Mouse (Mus musculus): ENCODE results near the gene Gls.

The Gls gene

DNA sequence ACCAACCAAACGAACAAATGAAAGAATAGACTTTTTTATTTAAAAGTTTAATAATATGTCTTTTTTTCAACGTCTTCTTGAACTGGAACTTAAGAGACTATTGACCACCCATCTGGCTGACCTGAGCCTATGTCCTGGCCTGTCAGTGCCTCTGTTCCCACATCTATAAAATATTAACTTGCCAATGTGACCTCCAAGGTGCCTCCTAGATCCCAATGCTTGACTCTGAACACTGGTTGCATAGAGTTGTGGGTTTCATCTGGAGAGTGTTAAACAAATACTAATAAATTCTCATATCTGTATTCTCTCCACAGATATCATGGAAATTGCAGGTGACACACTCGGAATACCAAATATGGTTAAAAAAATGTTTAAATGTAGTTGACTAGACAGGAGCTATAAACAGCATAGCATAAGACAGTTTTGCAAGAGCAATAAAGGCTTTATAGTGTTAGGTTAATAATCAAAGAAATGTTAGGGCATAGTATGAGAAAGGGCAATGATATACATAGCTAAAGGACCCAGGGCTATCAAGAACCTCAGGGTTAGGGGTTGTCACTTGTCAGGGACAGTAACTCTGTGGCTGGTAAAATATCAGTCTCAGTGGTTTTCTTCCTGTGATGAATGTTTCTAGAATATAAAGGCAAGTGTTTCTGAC, 16.0 kb upstream of the Gls start:
- no peak for DNase-seq (ENCODE audit: low read depth, low spot score)

DNA sequence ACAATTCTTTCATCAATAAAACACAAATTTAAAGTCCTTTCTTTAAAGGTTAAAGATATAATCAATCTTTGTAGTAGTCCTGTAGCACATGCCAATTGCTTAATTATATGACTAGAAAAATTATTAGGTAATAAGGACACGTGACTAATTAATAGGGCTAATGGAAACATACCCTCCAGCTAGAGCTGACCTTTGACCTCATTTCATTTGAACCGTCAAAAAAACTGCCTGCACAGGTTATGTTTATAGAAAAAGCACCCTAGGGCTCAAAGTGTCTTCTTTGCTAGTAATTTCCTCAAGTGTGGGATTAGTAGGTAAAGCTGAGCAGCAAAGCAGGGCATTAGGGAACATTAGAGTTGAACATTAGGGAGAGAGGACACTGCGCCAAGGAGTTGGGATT, 9.2 kb upstream of the Gls start:
- DNase-seq (ENCODE audit: low read depth, low spot score), result no peak

DNA sequence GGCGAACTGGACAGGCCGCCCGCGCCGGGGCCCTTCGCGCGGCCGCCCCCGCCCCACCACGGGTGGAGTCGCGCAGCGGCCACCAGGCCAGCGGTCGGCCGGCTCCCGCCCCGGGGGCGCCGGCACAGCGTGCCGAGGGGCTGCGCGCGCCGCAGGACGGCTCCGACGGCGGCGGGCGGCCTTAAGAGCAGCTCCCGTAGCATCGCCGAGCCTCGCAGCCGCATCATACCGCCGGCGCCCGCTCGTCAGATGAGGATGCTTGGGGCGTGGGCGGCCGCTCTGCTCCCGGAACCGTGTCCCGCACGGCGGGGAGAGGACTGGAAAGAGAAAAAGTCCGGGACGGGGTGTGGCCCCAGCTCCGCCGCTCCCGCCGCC, 279 bp downstream of the Gls start:
- DNase-seq (ENCODE audit: low read depth, low spot score), result no peak

DNA sequence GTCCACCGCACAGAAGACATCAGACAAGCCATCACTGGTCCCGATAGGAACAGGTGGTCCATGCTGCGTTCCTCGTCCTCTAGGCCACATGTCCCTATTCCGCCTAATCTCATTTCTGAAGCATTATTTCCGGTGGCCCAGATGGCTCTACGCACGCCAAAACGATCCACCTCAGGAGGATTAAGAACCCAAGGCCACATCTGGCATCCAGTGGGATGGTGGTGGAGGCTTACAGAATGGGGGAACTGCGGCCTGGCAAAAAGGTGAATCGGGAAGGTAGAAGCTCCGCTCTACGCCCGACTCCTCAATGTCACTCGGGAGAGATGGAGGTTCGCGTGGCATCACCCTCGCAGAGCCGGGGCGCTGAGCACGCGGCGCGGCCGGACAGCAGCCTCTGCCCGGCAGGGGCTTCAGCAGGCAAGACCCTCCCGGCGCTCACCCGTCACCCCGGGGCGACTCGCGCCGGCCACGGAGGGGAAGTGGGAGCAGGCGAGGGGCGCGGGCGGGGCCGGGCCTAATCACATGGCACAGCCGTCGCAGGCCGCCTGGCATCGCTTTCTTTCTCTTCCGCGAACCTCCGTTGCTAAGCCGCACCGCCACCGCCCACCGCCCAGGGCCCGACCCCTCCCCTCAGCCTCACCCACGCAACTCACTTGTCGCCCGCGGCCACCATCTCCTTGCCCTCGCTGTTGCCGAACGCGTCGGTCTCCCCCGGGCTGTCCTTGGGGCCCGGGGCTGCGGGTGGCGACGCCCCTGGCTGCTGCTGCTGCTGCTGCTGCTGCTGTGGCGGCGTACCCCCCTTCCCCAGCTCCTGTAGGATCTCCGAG, 880 bp downstream of the Gls start:
- peak; percentile 20 for DNase-seq (ENCODE audit: low read depth, low spot score)

DNA sequence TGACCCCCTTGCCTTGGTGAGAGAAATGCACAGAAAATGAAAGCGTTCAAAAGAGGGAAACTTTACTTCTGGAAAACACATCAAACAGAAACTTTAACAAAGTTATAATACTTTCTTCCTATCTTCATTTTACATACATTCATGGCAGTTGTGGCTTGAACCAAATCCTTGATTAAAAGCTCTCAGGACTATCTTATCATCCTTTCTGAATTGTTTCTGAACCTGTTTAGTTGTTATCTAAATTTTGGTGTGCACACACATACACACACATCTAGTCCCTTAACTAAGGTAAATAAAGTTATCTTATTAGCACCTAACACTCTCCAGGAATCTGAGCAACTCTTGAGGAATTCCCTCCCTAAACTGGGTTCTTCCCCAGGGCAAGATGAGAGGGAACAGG, 2.6 kb downstream of the Gls start:
- DNase-seq (ENCODE audit: low read depth, low spot score), result no peak

DNA sequence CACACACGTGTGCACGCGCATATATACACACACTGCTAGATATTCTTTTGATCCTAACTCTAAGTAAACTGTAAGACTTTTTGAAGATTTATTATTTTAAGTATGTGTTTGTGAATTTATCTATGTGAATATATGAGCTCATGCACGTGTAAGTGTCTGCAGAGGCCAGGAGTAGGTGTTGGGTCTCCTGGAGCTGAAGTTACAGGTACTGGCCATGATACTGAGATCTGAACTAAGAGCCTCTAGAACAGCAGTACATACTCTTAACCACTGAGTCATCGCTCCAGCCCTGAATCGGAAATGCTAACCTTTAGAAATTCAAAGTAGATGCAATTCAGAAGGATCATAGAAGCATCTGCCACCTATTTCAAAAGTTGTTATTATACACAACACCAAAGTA, 4.9 kb downstream of the Gls start:
- DNase-seq (ENCODE audit: low read depth, low spot score), result no peak

DNA sequence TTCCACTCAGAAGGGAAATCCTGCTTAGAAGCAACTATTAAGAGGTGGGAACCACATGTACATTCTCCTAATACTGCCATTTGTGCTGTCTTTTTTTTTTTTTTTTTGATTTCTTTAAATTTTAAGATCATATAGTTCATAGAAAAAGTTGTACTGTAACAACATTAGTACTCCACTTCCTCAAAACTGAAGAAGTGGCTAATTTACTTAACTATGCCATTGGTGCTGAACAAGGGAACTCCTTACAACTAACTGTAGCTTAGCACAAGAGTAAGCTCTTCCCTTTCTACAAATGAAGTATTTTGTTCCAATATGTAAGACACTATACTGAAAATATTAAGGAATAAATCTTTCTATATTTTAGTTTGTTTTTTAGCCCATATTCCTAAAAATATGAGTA, 6.6 kb downstream of the Gls start:
- no peak for DNase-seq (ENCODE audit: low read depth, low spot score)

DNA sequence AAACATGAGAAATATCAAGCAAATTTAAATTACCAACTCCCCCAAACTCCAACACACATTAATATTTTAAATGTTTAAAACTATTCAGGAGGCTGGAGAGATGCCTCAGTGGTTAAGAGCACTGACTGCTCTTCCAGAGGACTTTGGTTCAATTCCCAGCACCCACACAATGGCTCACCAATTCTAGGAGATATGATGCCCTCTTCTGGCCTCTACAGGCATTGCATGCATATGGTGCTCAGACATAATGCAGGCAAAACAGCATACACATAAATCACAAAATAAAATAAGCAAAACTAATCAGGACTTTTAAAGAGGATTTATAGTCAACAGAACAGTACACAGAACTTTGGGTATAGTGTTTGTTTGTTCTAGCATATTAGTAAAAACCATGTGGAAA, 16.3 kb downstream of the Gls start:
- DNase-seq (ENCODE audit: low read depth, low spot score), result peak; percentile 7

DNA sequence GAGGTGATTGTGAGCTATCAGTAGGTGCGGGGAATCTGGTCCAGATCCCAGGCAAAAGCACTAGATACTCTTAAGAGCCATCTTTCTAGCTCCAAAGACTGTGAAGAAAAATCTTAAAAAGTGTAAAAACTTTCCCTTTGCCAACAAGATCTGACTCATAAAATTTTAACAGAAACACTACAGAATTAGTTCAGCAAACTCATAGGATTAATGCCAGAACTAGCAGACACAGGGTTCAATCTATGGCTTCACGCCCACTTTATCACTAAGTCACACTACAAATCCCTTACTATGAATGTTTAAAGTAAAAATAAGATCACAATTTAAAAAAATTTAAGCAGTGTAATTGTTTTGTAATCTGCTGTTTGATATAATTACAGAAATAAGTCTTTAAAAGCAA, 50.0 kb downstream of the Gls start:
- DNase-seq (ENCODE audit: low read depth, low spot score), result no peak

DNA sequence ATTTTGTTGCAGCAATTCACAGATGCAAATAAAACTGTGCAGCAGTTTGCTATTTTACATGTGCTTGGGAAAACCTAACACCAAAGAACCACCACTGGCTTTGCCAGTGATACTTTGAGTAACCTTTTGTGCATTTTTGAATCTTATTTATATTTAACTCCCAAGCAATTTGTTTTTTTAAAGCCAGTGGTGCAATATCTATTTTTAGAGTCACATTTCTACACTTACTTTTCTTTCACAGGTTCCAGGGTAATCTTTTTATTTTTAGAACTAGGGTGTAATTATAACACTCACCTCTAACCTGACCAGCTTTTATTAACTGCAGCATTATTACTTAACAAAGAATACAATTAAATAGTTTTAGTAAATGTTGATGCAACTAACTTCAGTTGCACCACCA, 51.0 kb downstream of the Gls start:
- DNase-seq (ENCODE audit: low read depth, low spot score), result no peak

DNA sequence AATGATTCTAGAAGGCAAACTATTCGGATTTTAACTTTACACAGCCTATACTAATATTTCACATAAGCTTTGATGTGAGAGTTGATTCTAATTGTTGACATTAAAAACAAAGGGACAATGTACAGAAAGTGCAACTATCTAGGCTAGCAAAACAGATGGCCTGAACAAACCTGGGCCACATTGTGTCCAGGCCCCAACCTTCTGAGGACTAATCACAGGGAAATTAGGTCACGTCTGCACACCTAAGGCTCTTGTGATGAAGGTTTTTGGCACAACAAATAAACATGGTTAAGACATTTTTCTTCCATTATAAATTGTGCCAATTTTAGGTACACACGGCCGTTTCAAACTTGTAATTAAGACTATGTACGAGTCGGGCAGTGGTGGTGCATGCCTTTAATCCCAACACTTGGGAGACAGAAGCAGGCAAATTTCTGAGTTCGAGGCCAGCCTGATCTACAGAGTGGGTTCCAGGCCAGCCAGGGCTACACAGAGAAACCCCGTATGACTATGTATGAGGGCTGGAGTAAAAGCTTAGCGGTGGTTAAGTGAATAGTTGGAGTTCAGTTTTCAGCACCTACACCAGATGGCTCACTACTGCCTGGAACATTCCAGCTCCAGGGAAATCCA, 53.0 kb downstream of the Gls start:
- DNase-seq (ENCODE audit: low read depth, low spot score), result no peak

DNA sequence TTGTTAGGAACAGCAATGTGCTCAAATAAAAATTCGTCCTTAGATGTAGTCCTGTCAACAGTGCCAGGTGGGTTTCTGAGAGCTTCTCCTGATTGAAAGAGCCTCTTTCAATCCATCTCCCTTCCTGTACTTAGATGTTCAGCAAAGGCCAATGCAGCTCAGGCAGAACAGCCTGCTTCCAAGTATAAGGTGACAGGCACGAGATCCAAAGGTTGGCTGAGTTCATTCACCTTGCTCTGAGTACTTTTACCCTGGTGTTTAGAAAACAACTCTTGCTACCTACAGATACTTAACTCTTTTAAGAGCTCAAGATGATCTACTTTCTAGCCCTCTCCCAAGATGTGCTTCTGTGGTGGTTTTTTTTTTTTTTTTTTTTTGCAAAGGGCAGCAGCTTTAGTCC, 56.0 kb downstream of the Gls start:
- no peak for DNase-seq (ENCODE audit: low read depth, low spot score)

DNA sequence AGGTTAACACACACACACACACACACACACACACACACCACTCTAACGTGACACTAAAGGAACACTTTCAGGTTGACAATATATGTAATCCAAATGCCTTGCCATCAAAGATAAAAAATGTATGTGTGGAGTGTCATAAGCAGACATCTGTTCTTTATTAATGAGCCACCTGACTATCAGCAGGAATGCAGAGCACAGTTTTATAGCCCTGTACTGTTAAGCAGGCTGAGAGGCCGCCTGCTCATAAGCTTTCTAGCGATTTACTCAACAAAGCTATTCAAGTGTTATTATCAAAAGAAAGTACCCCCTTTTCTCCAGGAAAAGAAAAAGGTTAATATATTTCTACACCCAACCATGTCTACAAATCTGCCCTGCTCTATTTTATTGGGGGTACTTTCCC, 57.0 kb downstream of the Gls start:
- DNase-seq (ENCODE audit: low read depth, low spot score), result no peak

DNA sequence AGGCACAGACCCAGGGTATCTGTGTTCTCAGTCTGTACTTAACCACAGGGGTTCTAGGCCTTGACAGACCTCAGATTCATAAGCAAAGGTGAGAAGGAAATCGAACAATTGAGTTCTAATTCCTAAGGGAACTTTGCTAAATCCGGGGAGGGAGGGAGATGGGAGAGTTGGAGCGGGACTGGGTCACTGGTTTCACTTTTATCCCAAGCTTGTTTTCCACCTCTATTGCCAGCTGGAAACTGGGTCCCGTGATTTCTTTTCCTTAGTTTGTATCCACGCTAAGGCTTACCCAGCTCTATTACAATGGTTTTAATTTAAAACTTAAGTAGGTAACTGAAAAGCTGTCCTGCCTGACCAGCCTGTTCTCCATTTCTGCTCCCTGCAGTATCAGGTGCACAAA, 57.7 kb downstream of the Gls start:
- DNase-seq (ENCODE audit: low read depth, low spot score), result no peak

DNA sequence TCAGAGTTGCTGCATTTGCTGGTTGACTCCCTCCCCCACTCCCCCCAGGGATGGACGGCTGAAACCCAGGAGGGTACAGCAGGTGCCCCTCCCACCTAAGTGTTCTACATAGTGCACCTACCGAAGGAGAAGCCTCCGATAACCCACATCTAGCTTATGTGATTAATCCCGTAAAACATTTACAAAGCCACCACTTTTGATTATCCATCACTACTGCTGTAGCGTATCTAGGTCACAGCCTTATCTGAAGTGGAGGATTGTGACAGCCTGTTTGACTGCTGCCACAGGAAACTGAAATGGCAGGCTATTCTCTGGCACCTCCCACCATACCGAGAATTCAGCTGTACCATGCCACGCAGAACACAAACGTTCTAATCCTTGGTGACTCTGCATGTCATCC, 61.8 kb downstream of the Gls start:
- no peak for DNase-seq (ENCODE audit: low read depth, low spot score)

DNA sequence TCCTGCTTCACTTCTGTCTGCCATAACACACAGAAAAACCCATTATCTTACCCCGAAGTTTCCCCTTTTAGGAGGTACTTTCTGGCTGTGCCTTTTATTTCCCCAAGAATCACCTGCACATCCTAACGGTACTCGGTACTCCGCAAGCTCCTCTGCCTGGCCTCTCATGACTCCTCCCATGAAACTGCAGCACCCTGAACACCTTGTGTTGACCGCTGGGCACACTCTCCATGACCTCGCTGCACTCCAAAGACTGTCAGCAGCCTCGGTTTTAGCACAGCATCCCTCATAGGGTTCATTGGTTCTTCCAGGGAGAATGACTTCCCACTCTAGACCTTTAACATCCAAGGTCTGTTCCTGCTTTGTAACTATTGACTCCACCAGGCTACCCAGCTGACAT, 62.3 kb downstream of the Gls start:
- no peak for DNase-seq (ENCODE audit: low read depth, low spot score)

DNA sequence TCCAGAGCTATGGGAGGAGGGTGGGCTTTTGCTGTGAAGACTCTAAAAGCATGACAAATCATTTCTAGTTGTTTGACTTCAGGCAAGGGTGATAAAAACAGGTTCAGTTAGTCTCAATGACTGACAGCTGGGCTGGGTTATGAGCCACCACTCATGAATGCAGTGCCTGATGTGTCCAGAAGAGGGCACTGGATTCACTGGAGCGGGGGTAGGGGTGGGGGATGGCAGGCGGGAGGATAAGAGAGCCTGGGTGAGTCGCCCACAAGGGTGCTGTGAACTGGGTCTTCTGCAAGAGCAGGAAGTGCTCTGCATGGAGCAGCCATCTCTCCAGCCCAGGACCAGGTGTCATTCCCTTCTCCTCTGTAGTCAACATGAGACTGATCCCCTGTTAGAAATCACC, 63.0 kb downstream of the Gls start:
- peak; percentile 29 for DNase-seq (ENCODE audit: low read depth, low spot score)

DNA sequence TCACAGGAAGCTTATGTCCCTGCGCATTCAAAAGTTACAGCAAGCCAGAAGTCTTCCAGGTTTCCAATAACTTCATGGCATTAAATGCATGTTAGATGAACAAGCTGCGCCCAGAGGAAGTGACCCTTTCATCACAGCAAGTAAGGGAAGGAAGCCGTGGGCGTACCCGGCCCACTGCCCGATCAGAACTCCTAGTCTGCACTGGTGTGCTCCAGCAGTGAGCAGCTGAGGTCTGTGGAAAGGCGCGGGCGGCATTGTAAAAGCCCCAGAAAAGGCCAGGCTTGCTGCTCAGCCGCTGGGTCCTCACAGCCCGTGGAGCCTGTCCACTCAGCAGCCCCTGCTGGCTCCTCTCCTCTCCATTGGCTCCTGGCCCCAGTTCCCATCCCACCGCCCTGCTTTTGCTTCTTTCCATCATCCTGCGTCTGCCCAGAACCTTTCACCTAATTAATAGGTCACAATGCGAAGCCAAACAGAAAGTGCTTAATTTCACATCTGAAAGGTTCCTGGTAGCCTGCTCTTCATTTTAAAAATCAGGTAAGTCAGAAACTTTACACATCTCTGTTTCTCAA, 66.3 kb downstream of the Gls start:
- DNase-seq (ENCODE audit: low read depth, low spot score), result no peak

DNA sequence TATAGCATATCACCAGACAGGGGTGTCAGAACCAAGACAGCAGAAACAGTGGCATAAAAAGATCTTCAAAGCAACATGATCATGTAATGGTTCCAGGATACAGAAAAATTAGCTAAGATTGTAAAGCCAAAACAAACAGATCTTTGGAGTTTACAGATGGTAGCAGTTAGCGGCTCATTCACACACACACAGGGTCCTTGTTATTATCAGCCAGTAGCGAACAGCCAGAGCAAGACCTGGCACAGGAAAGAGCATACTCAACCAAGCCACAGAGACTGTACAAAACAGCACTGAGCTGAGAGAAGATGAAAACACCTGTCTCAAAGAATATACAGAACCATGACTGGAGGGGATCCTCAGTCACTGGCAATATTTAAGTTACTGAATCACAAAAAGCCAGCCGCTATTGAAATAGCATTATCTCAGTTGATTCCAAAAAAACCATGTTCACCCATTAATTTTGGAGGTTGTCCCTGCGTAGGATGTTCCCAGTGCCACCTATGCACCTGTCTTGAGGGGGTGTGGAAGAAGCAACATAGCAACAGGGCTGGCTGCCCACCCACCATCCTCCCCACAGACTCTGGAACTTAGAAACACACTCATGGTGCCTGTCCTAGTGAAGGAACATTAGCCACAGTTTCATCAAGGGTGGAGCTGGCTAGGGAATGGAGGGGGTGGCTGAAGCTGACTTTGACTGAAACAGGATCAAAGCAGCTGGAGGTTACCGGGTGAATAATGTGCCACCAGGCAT, 69.2 kb downstream of the Gls start:
- no peak for DNase-seq (ENCODE audit: low read depth, low spot score)

DNA sequence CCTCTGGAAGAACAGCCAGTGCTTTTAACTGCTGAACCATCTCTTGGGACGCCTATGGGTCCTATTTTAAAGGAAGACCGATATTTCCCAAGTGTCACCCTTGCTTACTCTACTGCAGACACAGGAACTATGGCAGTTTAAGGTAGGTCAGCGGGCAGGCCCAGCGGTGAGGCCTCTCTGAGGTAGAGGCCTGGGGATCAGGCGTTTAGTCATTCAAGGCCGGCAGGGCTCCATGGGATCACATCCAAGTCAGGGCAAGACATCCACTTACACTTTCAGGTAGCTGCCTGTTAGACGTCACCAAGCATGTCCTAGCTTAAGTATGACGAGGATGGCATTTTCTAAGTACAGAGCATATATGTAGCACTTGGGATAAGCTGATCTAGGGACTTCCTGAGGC, 71.9 kb downstream of the Gls start:
- DNase-seq (ENCODE audit: low read depth, low spot score), result no peak

DNA sequence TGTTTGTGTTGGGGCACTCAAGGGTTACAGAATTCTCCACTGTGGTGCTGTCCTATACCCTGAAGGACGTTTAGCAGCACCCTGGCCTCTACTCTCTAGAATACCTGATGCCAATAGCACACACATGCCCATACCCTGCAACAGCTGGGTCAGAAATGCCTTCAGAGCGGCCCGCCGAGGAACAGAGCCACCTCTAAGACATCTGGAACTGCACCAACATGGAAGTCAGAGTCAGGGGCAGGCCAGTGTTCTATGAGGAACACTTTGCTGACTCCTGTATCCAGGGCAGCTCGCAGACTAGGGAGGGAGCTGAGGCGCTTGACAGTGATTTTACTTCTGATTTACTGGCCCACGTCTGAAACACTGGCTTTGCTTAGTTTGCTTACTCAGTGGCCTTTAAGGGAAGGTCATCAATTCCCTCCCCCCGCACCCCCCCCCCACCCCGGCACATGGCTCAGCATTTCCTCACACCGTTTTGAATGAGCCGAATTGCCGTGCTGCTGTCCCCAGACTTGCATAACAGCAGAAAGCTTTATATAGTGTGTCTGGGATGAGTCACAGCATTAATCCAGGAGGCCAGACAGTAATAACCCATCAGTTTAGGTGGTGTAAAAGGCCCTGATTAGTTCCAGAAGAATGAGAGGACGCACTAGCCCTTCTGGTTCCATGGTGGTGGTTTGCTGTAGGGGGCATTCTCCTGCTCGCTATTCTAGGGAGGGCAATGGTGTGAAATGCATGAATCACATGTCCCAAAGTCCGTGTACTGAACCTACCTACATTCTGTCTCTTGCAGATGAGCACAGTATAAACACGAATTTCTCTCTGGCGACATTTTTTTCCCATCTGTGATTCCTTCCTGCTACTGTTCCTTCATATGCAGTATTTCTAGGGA, 74.3 kb downstream of the Gls start:
- no peak for DNase-seq (ENCODE audit: low read depth, low spot score)

Data from WW6 (cell line).